Mouse (Mus musculus): ENCODE data around the gene Sptan1. TPM values are rescaled to one million over a fixed set of nuclear protein-coding genes. Genes with fewer than 3 reads are reported as not detected.

Gene Sptan1
- total and polyA plus RNA-seq, 3 experiments, result 130 to 167 (median 159) TPM

GRCm38 (mm10) chr2:30037762-30038161, 72.4 kb downstream of the Sptan1 start:
- Histone ChIP-seq H3K9ac (ENCODE audit: low read depth, low read length) (no peak overlapping the region), H3K27ac (no peak overlapping the region), H3K27me3 (ENCODE audit: control insufficient read depth, insufficient read depth, low read length) (no peaks in the 10 kb centered on the region), H3K79me2 (replicated peaks; ENCODE audit: control insufficient read depth, insufficient read depth, low read length) (no peaks in the 10 kb centered on the region), H3K4me3 (no peak overlapping the region), H3K36me3 (ENCODE audit: control insufficient read depth, insufficient read depth, low read length) (no peaks in the 10 kb centered on the region), H3K4me1 (ENCODE audit: control insufficient read depth, insufficient read depth, low read length) (peaks cover 2% of the 10 kb centered on the region; the same call in 1 of the 2 replicates)
- intact Hi-C loops (cut with DNase I), result no loop called here
- WGBS, result 69% methylated on average over 2 of the region's 2 CpGs
- DNase-seq, result no peak
- no peak for TF ChIP-seq EP300 (IDR thresholded peaks at IDR 0.05; ENCODE audit: insufficient read depth, low read depth, low read length)
- no peak for TF ChIP-seq POLR2A (IDR thresholded peaks at IDR 0.05; ENCODE audit: insufficient read depth, low read depth, low read length)
- no peak for TF ChIP-seq CTCF (IDR thresholded peaks at IDR 0.05)

- no peak for DNase-seq
- no peak overlapping the region for H3K9ac ChIP-seq (ENCODE audit: low read depth, low read length)
- H3K4me3 ChIP-seq, result no peak overlapping the region
- H3K36me3 ChIP-seq (ENCODE audit: control insufficient read depth, insufficient read depth, low read length), result no peaks in the 10 kb centered on the region
- H3K27me3 ChIP-seq (ENCODE audit: control insufficient read depth, insufficient read depth, low read length), result no peaks in the 10 kb centered on the region
- H3K27ac ChIP-seq, result no peak overlapping the region
- H3K79me2 ChIP-seq (replicated peaks; ENCODE audit: control insufficient read depth, insufficient read depth, low read length), result no peaks in the 10 kb centered on the region
- no peak for TF ChIP-seq CTCF (IDR thresholded peaks at IDR 0.05)
- no peak for TF ChIP-seq POLR2A (IDR thresholded peaks at IDR 0.05; ENCODE audit: insufficient read depth, low read depth, low read length)
- TF ChIP-seq EP300 (IDR thresholded peaks at IDR 0.05; ENCODE audit: insufficient read depth, low read depth, low read length), result no peak
- WGBS, result 93% methylated on average over 10 of the region's 10 CpGs
- H3K4me1 ChIP-seq (ENCODE audit: control insufficient read depth, insufficient read depth, low read length), result peaks cover 2% of the 10 kb centered on the region; the same call in 1 of the 2 replicates
- intact Hi-C loops (cut with DNase I), result no loop called here
Measured at GRCm38 (mm10) chr2:30038370-30038769, 73.0 kb downstream of the Sptan1 start.

- intact Hi-C loops (cut with DNase I), result loop anchor here (5.0 kb wide), 1 partner anchor 123 kb away; no protein-coding TSS in a partner anchor
Measured at GRCm38 (mm10) chr2:30039687-30040086, 74.3 kb downstream of the Sptan1 start.

GRCm38 (mm10) chr2:30042445-30042844, 77.1 kb downstream of the Sptan1 start:
- H3K79me2 ChIP-seq (replicated peaks; ENCODE audit: control insufficient read depth, insufficient read depth, low read length), result no peaks in the 10 kb centered on the region
- no peaks in the 10 kb centered on the region for H3K36me3 ChIP-seq (ENCODE audit: control insufficient read depth, insufficient read depth, low read length)
- no peak overlapping the region for H3K4me3 ChIP-seq
- TF ChIP-seq CTCF (IDR thresholded peaks at IDR 0.05), result peak; percentile 82
- TF ChIP-seq EP300 (IDR thresholded peaks at IDR 0.05; ENCODE audit: insufficient read depth, low read depth, low read length), result no peak
- no peak overlapping the region for H3K9ac ChIP-seq (ENCODE audit: low read depth, low read length)
- peaks cover 2% of the 10 kb centered on the region; the same call in 1 of the 2 replicates for H3K4me1 ChIP-seq (ENCODE audit: control insufficient read depth, insufficient read depth, low read length)
- WGBS, result 11% methylated on average over 4 of the region's 4 CpGs
- no peaks in the 10 kb centered on the region for H3K27me3 ChIP-seq (ENCODE audit: control insufficient read depth, insufficient read depth, low read length)
- peak; percentile 70 to 84 for DNase-seq
- no peak overlapping the region for H3K27ac ChIP-seq
- intact Hi-C loops (cut with DNase I), result loop anchor here (2.0 to 5.0 kb wide), 2 partner anchors 54 to 120 kb away; no protein-coding TSS in a partner anchor

More at GRCm38 (mm10) chr2:30039687-30040086, 74.3 kb downstream of the Sptan1 start:
- H3K4me1 ChIP-seq (ENCODE audit: control insufficient read depth, insufficient read depth, low read length), result peaks cover 2% of the 10 kb centered on the region; the same call in 1 of the 2 replicates
- no peak overlapping the region for H3K4me3 ChIP-seq
- H3K36me3 ChIP-seq (ENCODE audit: control insufficient read depth, insufficient read depth, low read length), result no peaks in the 10 kb centered on the region
- no peak for DNase-seq
- TF ChIP-seq CTCF (IDR thresholded peaks at IDR 0.05) (no peak), POLR2A (IDR thresholded peaks at IDR 0.05; ENCODE audit: insufficient read depth, low read depth, low read length) (no peak), EP300 (IDR thresholded peaks at IDR 0.05; ENCODE audit: insufficient read depth, low read depth, low read length) (no peak)
- no peaks in the 10 kb centered on the region for H3K79me2 ChIP-seq (replicated peaks; ENCODE audit: control insufficient read depth, insufficient read depth, low read length)
- no peak overlapping the region for H3K27ac ChIP-seq
- H3K27me3 ChIP-seq (ENCODE audit: control insufficient read depth, insufficient read depth, low read length), result no peaks in the 10 kb centered on the region
- H3K9ac ChIP-seq (ENCODE audit: low read depth, low read length), result no peak overlapping the region

- Histone ChIP-seq H3K27ac (no peak overlapping the region), H3K27me3 (ENCODE audit: control insufficient read depth, insufficient read depth, low read length) (no peaks in the 10 kb centered on the region), H3K36me3 (ENCODE audit: control insufficient read depth, insufficient read depth, low read length) (no peaks in the 10 kb centered on the region), H3K79me2 (replicated peaks; ENCODE audit: control insufficient read depth, insufficient read depth, low read length) (no peaks in the 10 kb centered on the region), H3K4me3 (no peak overlapping the region), H3K9ac (ENCODE audit: low read depth, low read length) (no peak overlapping the region), H3K4me1 (ENCODE audit: control insufficient read depth, insufficient read depth, low read length) (peaks cover 2% of the 10 kb centered on the region; the same call in 1 of the 2 replicates)
- intact Hi-C loops (cut with DNase I), result loop anchor here (5.0 kb wide), 1 partner anchor 118 kb away; no protein-coding TSS in a partner anchor
- 91% methylated on average over 5 of the region's 5 CpGs for WGBS
- TF ChIP-seq CTCF (IDR thresholded peaks at IDR 0.05) (no peak), EP300 (IDR thresholded peaks at IDR 0.05; ENCODE audit: insufficient read depth, low read depth, low read length) (no peak), POLR2A (IDR thresholded peaks at IDR 0.05; ENCODE audit: insufficient read depth, low read depth, low read length) (no peak)
- DNase-seq, result no peak
Measured at GRCm38 (mm10) chr2:30044550-30044949, 79.2 kb downstream of the Sptan1 start.

GRCm38 (mm10) chr2:30047127-30047526, 81.8 kb downstream of the Sptan1 start:
- TF ChIP-seq POLR2A (IDR thresholded peaks at IDR 0.05; ENCODE audit: insufficient read depth, low read depth, low read length) (no peak), EP300 (IDR thresholded peaks at IDR 0.05; ENCODE audit: insufficient read depth, low read depth, low read length) (no peak), CTCF (IDR thresholded peaks at IDR 0.05) (no peak)
- WGBS, result 96% methylated on average over 6 of the region's 6 CpGs
- peaks cover 2% of the 10 kb centered on the region; the same call in 1 of the 2 replicates for H3K4me1 ChIP-seq (ENCODE audit: control insufficient read depth, insufficient read depth, low read length)
- H3K27me3 ChIP-seq (ENCODE audit: control insufficient read depth, insufficient read depth, low read length), result no peaks in the 10 kb centered on the region
- H3K36me3 ChIP-seq (ENCODE audit: control insufficient read depth, insufficient read depth, low read length), result no peaks in the 10 kb centered on the region
- intact Hi-C loops (cut with DNase I), result no loop called here
- no peaks in the 10 kb centered on the region for H3K79me2 ChIP-seq (replicated peaks; ENCODE audit: control insufficient read depth, insufficient read depth, low read length)
- H3K9ac ChIP-seq (ENCODE audit: low read depth, low read length), result no peak overlapping the region
- no peak overlapping the region for H3K4me3 ChIP-seq
- no peak overlapping the region for H3K27ac ChIP-seq
- no peak for DNase-seq

All from heart, adult 2 months (tissue).